Mouse (Mus musculus) megakaryocyte, embryonic 14.5 days (primary cell): ENCODE measurements around the gene Nelfe.

ENCODE experiments used
- FLI1 ChIP-seq: IDR thresholded peaks from 2 replicates; pipeline ENCODE4 v1.6.1; 2012; ENCODE audit warnings: low read length, inconsistent platforms, mixed read lengths
- GATA1 ChIP-seq: IDR thresholded peaks from 3 replicates; pipeline ENCODE4 v1.6.1; 2012; ENCODE audit warnings: mixed read lengths, low read length, inconsistent platforms, borderline replicate concordance

GRCm38 (mm10) chr17:34814818-34815370 is 35.3 kb upstream of the Nelfe start:
- no peak for TF ChIP-seq GATA1
- no peak for TF ChIP-seq FLI1
